Mouse (Mus musculus): ENCODE measurements around the gene Tgif1. TPM values are rescaled to one million over a fixed set of nuclear protein-coding genes. Genes with fewer than 3 reads are reported as not detected.
"Not testable (repeated sequence)": the region's sequence is repeated elsewhere in the genome, so short reads cannot be mapped to it uniquely, and the experiment has no call there.

Gene Tgif1
- polyA plus RNA-seq, 1 experiment from 2014 or later = 14.6 TPM

GRCm38 (mm10) chr17:70848511-70849398, 4.6 kb downstream of the Tgif1 start:
- ATAC-seq (ENCODE audit: low FRiP score, low read depth) = peak; percentile 35; the same call in 1 of the 2 replicates
- H3K4me2 ChIP-seq = peak overlapping the region; percentile 99
- no peaks in the 10 kb centered on the region; the same call in 1 of the 2 replicates for H3K27me3 ChIP-seq
- no peaks in the 10 kb centered on the region for H3K9me3 ChIP-seq
- H3K4me1 ChIP-seq (replicated peaks) = peaks cover 58% of the 10 kb centered on the region
- no peaks in the 10 kb centered on the region for H3K36me3 ChIP-seq
- H3K4me3 ChIP-seq = peak overlapping the region; percentile 59
- H3K9ac ChIP-seq = peak overlapping the region; percentile 34; the same call in 1 of the 2 replicates
- WGBS = under 1% methylated on average over 23 of the region's 23 CpGs
- peak overlapping the region; percentile 90 for H3K27ac ChIP-seq (replicated peaks)

GRCm38 (mm10) chr17:70847751-70848510, 5.4 kb downstream of the Tgif1 start:
- H3K4me1 ChIP-seq (replicated peaks) = peaks cover 50% of the 10 kb centered on the region
- peak overlapping the region; percentile 90 for H3K27ac ChIP-seq (replicated peaks)
- ATAC-seq (ENCODE audit: low FRiP score, low read depth) = no peak
- H3K36me3 ChIP-seq = no peaks in the 10 kb centered on the region
- peak overlapping the region; percentile 99 for H3K4me2 ChIP-seq
- H3K9me3 ChIP-seq = no peaks in the 10 kb centered on the region
- 2% methylated on average over 17 of the region's 17 CpGs for WGBS
- no peaks in the 10 kb centered on the region; the same call in 1 of the 2 replicates for H3K27me3 ChIP-seq
- peak overlapping the region; percentile 59 for H3K4me3 ChIP-seq
- 0 out of 2 replicates have a peak overlapping the region, but pooled peaks have one; percentile 5 for H3K9ac ChIP-seq

- no peak overlapping the region for H3K4me3 ChIP-seq
- H3K36me3 ChIP-seq = no peaks in the 10 kb centered on the region
- no peak overlapping the region for H3K9ac ChIP-seq
- no peaks in the 10 kb centered on the region; the same call in 1 of the 2 replicates for H3K27me3 ChIP-seq
- no peak for ATAC-seq (ENCODE audit: low FRiP score, low read depth)
- peaks cover 42% of the 10 kb centered on the region for H3K4me1 ChIP-seq (replicated peaks)
- H3K4me2 ChIP-seq = peak overlapping the region; percentile 32; the same call in 1 of the 2 replicates
- WGBS = 1% methylated on average over 4 of the region's 4 CpGs
- no peak overlapping the region for H3K27ac ChIP-seq (replicated peaks)
- no peaks in the 10 kb centered on the region for H3K9me3 ChIP-seq
Observed at GRCm38 (mm10) chr17:70847086-70847485, 6.3 kb downstream of the Tgif1 start.

- H3K36me3 ChIP-seq = no peaks in the 10 kb centered on the region
- H3K27ac ChIP-seq (replicated peaks) = no peak overlapping the region
- H3K4me3 ChIP-seq = no peak overlapping the region
- H3K9me3 ChIP-seq = no peaks in the 10 kb centered on the region
- no peak overlapping the region for H3K9ac ChIP-seq
- H3K4me2 ChIP-seq = no peak overlapping the region
- H3K4me1 ChIP-seq (replicated peaks) = peaks cover 33% of the 10 kb centered on the region
- no peak for ATAC-seq (ENCODE audit: low FRiP score, low read depth)
- WGBS = 79% methylated on average over 8 of the region's 8 CpGs
- H3K27me3 ChIP-seq = no peaks in the 10 kb centered on the region; the same call in 1 of the 2 replicates
Observed at GRCm38 (mm10) chr17:70846111-70846644, 7.2 kb downstream of the Tgif1 start.

GRCm38 (mm10) chr17:70845543-70845942, 7.8 kb downstream of the Tgif1 start:
- Histone ChIP-seq H3K9me3 (no peaks in the 10 kb centered on the region), H3K4me1 (replicated peaks) (peaks cover 27% of the 10 kb centered on the region), H3K9ac (no peak overlapping the region), H3K4me3 (no peak overlapping the region), H3K27ac (replicated peaks) (no peak overlapping the region), H3K4me2 (no peak overlapping the region), H3K36me3 (no peaks in the 10 kb centered on the region), H3K27me3 (no peaks in the 10 kb centered on the region; the same call in 1 of the 2 replicates)
- ATAC-seq (ENCODE audit: low FRiP score, low read depth) = no peak
- 97% methylated on average over 2 of the region's 2 CpGs for WGBS

- Histone ChIP-seq H3K36me3 (no peaks in the 10 kb centered on the region), H3K27ac (replicated peaks) (no peak overlapping the region), H3K4me1 (replicated peaks) (peaks cover 22% of the 10 kb centered on the region), H3K9me3 (no peaks in the 10 kb centered on the region), H3K9ac (no peak overlapping the region), H3K4me2 (no peak overlapping the region), H3K27me3 (no peaks in the 10 kb centered on the region; the same call in 1 of the 2 replicates), H3K4me3 (no peak overlapping the region)
- ATAC-seq (ENCODE audit: low FRiP score, low read depth) = 0 out of 2 replicates have a peak, but pooled peaks have one; percentile 32
- 42% methylated on average over 10 of the region's 10 CpGs for WGBS
Observed at GRCm38 (mm10) chr17:70844971-70845370, 8.4 kb downstream of the Tgif1 start.

GRCm38 (mm10) chr17:70843252-70843651, 10.1 kb downstream of the Tgif1 start:
- WGBS = 85% methylated on average over 4 of the region's 4 CpGs
- no peak for ATAC-seq (ENCODE audit: low FRiP score, low read depth)

GRCm38 (mm10) chr17:70838533-70838932, 14.8 kb downstream of the Tgif1 start:
- 77% methylated on average over 5 of the region's 5 CpGs for WGBS
- H3K4me3 ChIP-seq = no peak overlapping the region
- no peak for ATAC-seq (ENCODE audit: low FRiP score, low read depth)

More at GRCm38 (mm10) chr17:70843252-70843651, 10.1 kb downstream of the Tgif1 start:
- Histone ChIP-seq H3K4me2 (no peak overlapping the region), H3K4me3 (no peak overlapping the region), H3K9ac (no peak overlapping the region), H3K27ac (replicated peaks) (no peak overlapping the region), H3K4me1 (replicated peaks) (peaks cover 9% of the 10 kb centered on the region; the same call in 1 of the 2 replicates), H3K27me3 (no peaks in the 10 kb centered on the region), H3K9me3 (no peaks in the 10 kb centered on the region), H3K36me3 (no peaks in the 10 kb centered on the region)

GRCm38 (mm10) chr17:70838031-70838430, 15.3 kb downstream of the Tgif1 start:
- 92% methylated on average over 7 of the region's 7 CpGs for WGBS
- H3K9ac ChIP-seq = no peak overlapping the region
- ATAC-seq (ENCODE audit: low FRiP score, low read depth) = no peak
- H3K27ac ChIP-seq (replicated peaks) = no peak overlapping the region
- H3K4me1 ChIP-seq (replicated peaks) = peaks cover 9% of the 10 kb centered on the region
- H3K27me3 ChIP-seq = no peaks in the 10 kb centered on the region
- no peaks in the 10 kb centered on the region for H3K36me3 ChIP-seq
- no peaks in the 10 kb centered on the region for H3K9me3 ChIP-seq
- H3K4me2 ChIP-seq = no peak overlapping the region
- no peak overlapping the region for H3K4me3 ChIP-seq

More at GRCm38 (mm10) chr17:70838533-70838932, 14.8 kb downstream of the Tgif1 start:
- Histone ChIP-seq H3K9ac (no peak overlapping the region), H3K27me3 (no peaks in the 10 kb centered on the region), H3K4me2 (no peak overlapping the region), H3K36me3 (no peaks in the 10 kb centered on the region), H3K27ac (replicated peaks) (no peak overlapping the region), H3K9me3 (no peaks in the 10 kb centered on the region), H3K4me1 (replicated peaks) (peaks cover 9% of the 10 kb centered on the region)

GRCm38 (mm10) chr17:70837474-70837873, 15.9 kb downstream of the Tgif1 start:
- not testable (repeated sequence) for ATAC-seq (ENCODE audit: low FRiP score, low read depth); H3K27ac ChIP-seq (replicated peaks); H3K4me3 ChIP-seq; H3K4me1 ChIP-seq (replicated peaks); H3K36me3 ChIP-seq; H3K9ac ChIP-seq; H3K9me3 ChIP-seq; H3K4me2 ChIP-seq; H3K27me3 ChIP-seq
- WGBS = 97% methylated on average over 5 of the region's 6 CpGs

- H3K9ac ChIP-seq = no peak overlapping the region
- no peak overlapping the region for H3K4me3 ChIP-seq
- no peak overlapping the region for H3K27ac ChIP-seq (replicated peaks)
- H3K4me1 ChIP-seq (replicated peaks) = peaks cover 9% of the 10 kb centered on the region
- no peaks in the 10 kb centered on the region for H3K9me3 ChIP-seq
- WGBS = 60% methylated on average over 7 of the region's 7 CpGs
- no peak overlapping the region for H3K4me2 ChIP-seq
- no peaks in the 10 kb centered on the region for H3K27me3 ChIP-seq
- no peaks in the 10 kb centered on the region for H3K36me3 ChIP-seq
- ATAC-seq (ENCODE audit: low FRiP score, low read depth) = no peak
Observed at GRCm38 (mm10) chr17:70836820-70837219, 16.5 kb downstream of the Tgif1 start.

All from hindbrain, embryonic 15.5 days (tissue).